Mouse (Mus musculus): ENCODE results near the gene Plcd3.

The Plcd3 gene

GRCm38 (mm10) chr11:103067457-103068001, 33.9 kb downstream of the Plcd3 start:
- no peak for TF ChIP-seq GATA4 (IDR thresholded peaks at IDR 0.05; ENCODE audit: insufficient replicate concordance, low read length)

GRCm38 (mm10) chr11:103067051-103067361, 34.5 kb downstream of the Plcd3 start:
- no peak for TF ChIP-seq GATA4 (IDR thresholded peaks at IDR 0.05; ENCODE audit: insufficient replicate concordance, low read length)

GRCm38 (mm10) chr11:103066191-103067050, 35.0 kb downstream of the Plcd3 start:
- TF ChIP-seq GATA4 (IDR thresholded peaks at IDR 0.05; ENCODE audit: insufficient replicate concordance, low read length) = no peak

GRCm38 (mm10) chr11:103058499-103059085, 42.9 kb downstream of the Plcd3 start:
- no peak for TF ChIP-seq GATA4 (IDR thresholded peaks at IDR 0.05; ENCODE audit: insufficient replicate concordance, low read length)

GRCm38 (mm10) chr11:103056636-103057035, 44.8 kb downstream of the Plcd3 start:
- no peak for TF ChIP-seq GATA4 (IDR thresholded peaks at IDR 0.05; ENCODE audit: insufficient replicate concordance, low read length)

- no peak for TF ChIP-seq GATA4 (IDR thresholded peaks at IDR 0.05; ENCODE audit: insufficient replicate concordance, low read length)
Observed at GRCm38 (mm10) chr11:103054798-103055197, 46.7 kb downstream of the Plcd3 start.

GRCm38 (mm10) chr11:103053191-103054076, 48.0 kb downstream of the Plcd3 start:
- TF ChIP-seq GATA4 (IDR thresholded peaks at IDR 0.05; ENCODE audit: insufficient replicate concordance, low read length) = no peak

- TF ChIP-seq GATA4 (IDR thresholded peaks at IDR 0.05; ENCODE audit: insufficient replicate concordance, low read length) = no peak
Observed at GRCm38 (mm10) chr11:103052078-103052477, 49.4 kb downstream of the Plcd3 start.

- TF ChIP-seq GATA4 (IDR thresholded peaks at IDR 0.05; ENCODE audit: insufficient replicate concordance, low read length) = no peak
Observed at GRCm38 (mm10) chr11:103051249-103051691, 50.2 kb downstream of the Plcd3 start.

GRCm38 (mm10) chr11:103050153-103050552, 51.3 kb downstream of the Plcd3 start:
- TF ChIP-seq GATA4 (IDR thresholded peaks at IDR 0.05; ENCODE audit: insufficient replicate concordance, low read length) = no peak

- no peak for TF ChIP-seq GATA4 (IDR thresholded peaks at IDR 0.05; ENCODE audit: insufficient replicate concordance, low read length)
Observed at GRCm38 (mm10) chr11:103049611-103050010, 51.8 kb downstream of the Plcd3 start.

GRCm38 (mm10) chr11:103046286-103046685, 55.2 kb downstream of the Plcd3 start:
- no peak for TF ChIP-seq GATA4 (IDR thresholded peaks at IDR 0.05; ENCODE audit: insufficient replicate concordance, low read length)

GRCm38 (mm10) chr11:103043982-103044381, 57.5 kb downstream of the Plcd3 start:
- no peak for TF ChIP-seq GATA4 (IDR thresholded peaks at IDR 0.05; ENCODE audit: insufficient replicate concordance, low read length)

GRCm38 (mm10) chr11:103042828-103043227, 58.6 kb downstream of the Plcd3 start:
- no peak for TF ChIP-seq GATA4 (IDR thresholded peaks at IDR 0.05; ENCODE audit: insufficient replicate concordance, low read length)

- TF ChIP-seq GATA4 (IDR thresholded peaks at IDR 0.05; ENCODE audit: insufficient replicate concordance, low read length) = no peak
Observed at GRCm38 (mm10) chr11:103038037-103038436, 63.4 kb downstream of the Plcd3 start.
